Mouse (Mus musculus): Measurements from ENCODE around the gene Slc16a5.
A peak's percentile ranks its signal among the peaks of the same experiment; 100 is the strongest.

DNA sequence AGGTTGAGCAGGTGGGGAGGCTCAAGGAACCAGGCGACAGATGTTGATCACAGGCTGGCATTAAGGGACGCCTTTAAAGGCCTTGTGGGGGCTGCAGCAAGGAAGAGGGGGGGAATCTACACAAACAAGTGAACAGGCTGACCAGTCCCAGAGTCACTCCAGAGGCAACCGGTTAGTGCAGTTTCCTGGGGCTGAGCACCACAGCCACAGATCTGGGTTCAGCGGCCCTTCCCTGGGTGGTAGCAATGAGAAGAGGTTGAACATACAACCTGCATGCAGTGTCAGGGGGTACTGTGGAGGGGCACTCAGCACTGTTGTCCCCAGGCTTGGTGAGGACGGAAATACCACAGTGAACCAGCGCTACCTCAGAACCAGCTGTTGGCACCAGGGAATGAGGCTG, 28.9 kb upstream of the Slc16a5 start:
- TF ChIP-seq TCF12 (IDR thresholded peaks at IDR 0.05; ENCODE audit: insufficient read depth, poor library complexity, severe bottlenecking) (no peak), POLR2A (IDR thresholded peaks at IDR 0.05; ENCODE audit: insufficient read length, low read depth) (no peak), USF1 (IDR thresholded peaks at IDR 0.05; ENCODE audit: low read depth) (no peak), MYOG (IDR thresholded peaks at IDR 0.05; ENCODE audit: control insufficient read depth in 1 of 3, insufficient read depth in 1 of 3, insufficient read length in 2 of 3, low read depth in 2 of 3) (no peak), E2F4 (IDR thresholded peaks at IDR 0.05; ENCODE audit: insufficient read depth) (no peak), REST (IDR thresholded peaks at IDR 0.05; ENCODE audit: insufficient read depth, insufficient read length) (no peak), MAX (IDR thresholded peaks at IDR 0.05; ENCODE audit: low read depth) (no peak), CEBPB (IDR thresholded peaks at IDR 0.05; ENCODE audit: insufficient read depth, poor library complexity, severe bottlenecking) (no peak), POLR2AphosphoS2 (IDR thresholded peaks at IDR 0.05; ENCODE audit: insufficient read length, low read depth) (peak; percentile 33), MYOD1 (IDR thresholded peaks at IDR 0.05; ENCODE audit: control insufficient read depth in 1 of 3, insufficient read length in 2 of 3, low read depth in 2 of 3) (no peak)

Data from myocyte (in vitro differentiated cells).